Mouse (Mus musculus) olfactory bulb, adult 2 months (tissue): ENCODE data around the gene Spata2. TPM values are rescaled to one million over a fixed set of nuclear protein-coding genes. Genes with fewer than 3 reads are reported as not detected.

Source experiments
- H3K27ac ChIP-seq: fragments of 200-500 bp; 2 replicates; pipeline ENCODE4 v1.5.1; 2012; ENCODE audit warnings: low read depth, low read length; ENCODE audit not compliant: insufficient read depth
- H3K4me1 ChIP-seq: fragments of 200-500 bp; 2 replicates; pipeline ENCODE4 v1.6.1; 2012; ENCODE audit warnings: low read length; ENCODE audit not compliant: control insufficient read depth, insufficient read depth
- H3K4me3 ChIP-seq: fragments of 200-500 bp; 2 replicates; pipeline ENCODE4 v1.5.1; 2012; ENCODE audit warnings: mild to moderate bottlenecking, low read depth, low read length, moderate library complexity; ENCODE audit not compliant: insufficient read depth
- CTCF ChIP-seq: fragments of 200-500 bp; IDR thresholded peaks from 2 replicates; pipeline ENCODE4 v1.5.1; 2012; ENCODE audit warnings: low read depth, mild to moderate bottlenecking, low read length, moderate library complexity; ENCODE audit not compliant: insufficient read depth
- POLR2A ChIP-seq: fragments of 200-500 bp; IDR thresholded peaks from 2 replicates; pipeline ENCODE4 v1.6.1; 2012; ENCODE audit warnings: mild to moderate bottlenecking, low read depth, low read length, moderate library complexity; ENCODE audit not compliant: insufficient read depth
- WGBS: fragments of 180-500 bp; shearing (Covaris S2); methylation state at CpG from one replicate; pipeline ENCODE4 v1.1.7; 2018; 5-methylcytosine and 5-hydroxymethylcytosine counted together
- polyA plus RNA-seq: library from polyadenylated mRNA; stranded (reverse); fragments of >200 nt; gene quantifications from 2 replicates; pipeline ENCODE4 v1.2.4, GENCODE M21; 2012; ENCODE audit warnings: low replicate concordance; ENCODE audit not compliant: missing spikeins, insufficient read depth, insufficient read length

Spata2 gene
- polyA plus RNA-seq, 1 experiment = not detected

GRCm38 (mm10) chr2:167475596-167475995, 17.1 kb downstream of the Spata2 start:
- H3K4me3 ChIP-seq = no peak overlapping the region
- peaks cover 28% of the 10 kb centered on the region for H3K4me1 ChIP-seq
- no peak for TF ChIP-seq CTCF
- TF ChIP-seq POLR2A = no peak
- WGBS = 63% methylated on average over 5 of the region's 5 CpGs
- H3K27ac ChIP-seq = peak overlapping the region; percentile 86

DNA sequence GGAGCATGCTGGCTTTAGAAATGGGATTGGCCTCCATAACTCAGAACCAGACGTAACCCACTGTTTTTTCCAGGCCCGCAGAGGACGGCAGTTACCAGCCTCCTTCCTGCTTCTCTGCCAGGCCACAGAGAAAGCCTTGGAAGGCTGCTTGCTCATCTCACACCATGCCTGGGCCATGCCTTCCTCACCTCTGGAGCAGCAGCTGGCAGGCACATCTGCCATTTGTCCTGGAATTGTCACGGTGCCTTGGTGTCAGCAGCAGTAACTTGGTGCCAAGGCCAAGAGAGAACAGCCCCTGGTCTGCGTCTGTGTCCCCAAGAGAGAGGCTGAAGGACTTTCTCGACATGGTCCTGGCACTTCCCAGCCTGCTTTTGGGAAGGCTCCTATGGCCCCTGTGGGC, 18.5 kb downstream of the Spata2 start:
- Histone ChIP-seq H3K27ac (no peak overlapping the region), H3K4me1 (peaks cover 28% of the 10 kb centered on the region), H3K4me3 (no peak overlapping the region)
- 91% methylated on average over 6 of the region's 6 CpGs for WGBS
- TF ChIP-seq POLR2A (no peak), CTCF (no peak)

- TF ChIP-seq CTCF (no peak), POLR2A (no peak)
Observed at GRCm38 (mm10) chr2:167471585-167471984, 21.1 kb downstream of the Spata2 start.

DNA sequence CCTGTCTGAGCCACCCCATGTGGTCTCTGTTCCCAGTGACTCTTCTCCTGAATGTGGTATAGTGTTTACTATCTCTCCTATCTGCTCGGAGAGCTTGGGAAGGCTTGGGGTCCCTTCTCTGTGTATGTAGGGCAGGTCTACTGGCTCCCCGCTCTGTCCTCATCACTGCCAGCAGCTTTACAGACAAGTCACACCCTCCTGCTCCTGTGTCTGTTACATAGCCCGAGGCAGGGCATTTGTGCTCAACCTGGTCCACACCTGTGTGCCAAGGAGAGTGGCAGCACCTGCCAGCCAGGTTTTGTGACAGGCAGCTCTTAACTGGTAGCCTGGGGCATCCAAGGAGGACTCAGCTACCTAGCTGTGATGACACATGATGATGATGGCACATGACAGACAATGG, 22.1 kb downstream of the Spata2 start:
- WGBS = 95% methylated on average over 3 of the region's 3 CpGs
- TF ChIP-seq CTCF = no peak
- no peak for TF ChIP-seq POLR2A
- Histone ChIP-seq H3K27ac (no peak overlapping the region), H3K4me3 (no peak overlapping the region), H3K4me1 (peaks cover 10% of the 10 kb centered on the region)

More at GRCm38 (mm10) chr2:167471585-167471984, 21.1 kb downstream of the Spata2 start:
- H3K4me3 ChIP-seq = no peak overlapping the region
- H3K27ac ChIP-seq = no peak overlapping the region
- WGBS = 90% methylated on average over 6 of the region's 6 CpGs
- peaks cover 20% of the 10 kb centered on the region for H3K4me1 ChIP-seq

GRCm38 (mm10) chr2:167468444-167468843, 24.2 kb downstream of the Spata2 start:
- TF ChIP-seq POLR2A (no peak), CTCF (no peak)
- Histone ChIP-seq H3K4me3 (no peak overlapping the region), H3K4me1 (no peaks in the 10 kb centered on the region), H3K27ac (no peak overlapping the region)
- 82% methylated on average over 6 of the region's 6 CpGs for WGBS

DNA sequence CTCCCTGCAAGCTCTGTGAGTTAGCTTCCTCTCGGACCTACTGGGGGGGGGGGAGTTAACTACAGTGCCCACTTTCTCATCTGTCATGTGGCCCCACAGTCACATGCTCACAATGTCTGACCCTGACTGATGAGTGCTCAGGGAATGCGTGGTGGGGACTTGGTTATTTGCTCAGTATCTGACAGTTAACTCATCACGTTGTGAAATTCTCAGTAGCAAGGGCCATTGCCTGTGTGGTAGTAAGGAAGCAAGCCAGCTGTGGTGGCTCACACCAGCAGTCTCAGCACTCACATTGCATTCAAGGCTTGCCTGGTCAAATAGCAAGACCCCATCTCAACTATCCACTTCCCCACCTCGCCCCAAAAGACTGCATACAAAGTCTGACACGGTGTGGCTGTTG, 25.5 kb downstream of the Spata2 start:
- Histone ChIP-seq H3K4me3 (no peak overlapping the region), H3K4me1 (no peaks in the 10 kb centered on the region), H3K27ac (no peak overlapping the region)
- 83% methylated on average over 5 of the region's 5 CpGs for WGBS
- TF ChIP-seq POLR2A = no peak
- no peak for TF ChIP-seq CTCF

GRCm38 (mm10) chr2:167465951-167466350, 26.7 kb downstream of the Spata2 start:
- TF ChIP-seq CTCF = no peak
- TF ChIP-seq POLR2A = no peak
- no peak overlapping the region for H3K4me3 ChIP-seq
- H3K27ac ChIP-seq = no peak overlapping the region
- 98% methylated on average over 3 of the region's 3 CpGs for WGBS
- H3K4me1 ChIP-seq = no peaks in the 10 kb centered on the region

DNA sequence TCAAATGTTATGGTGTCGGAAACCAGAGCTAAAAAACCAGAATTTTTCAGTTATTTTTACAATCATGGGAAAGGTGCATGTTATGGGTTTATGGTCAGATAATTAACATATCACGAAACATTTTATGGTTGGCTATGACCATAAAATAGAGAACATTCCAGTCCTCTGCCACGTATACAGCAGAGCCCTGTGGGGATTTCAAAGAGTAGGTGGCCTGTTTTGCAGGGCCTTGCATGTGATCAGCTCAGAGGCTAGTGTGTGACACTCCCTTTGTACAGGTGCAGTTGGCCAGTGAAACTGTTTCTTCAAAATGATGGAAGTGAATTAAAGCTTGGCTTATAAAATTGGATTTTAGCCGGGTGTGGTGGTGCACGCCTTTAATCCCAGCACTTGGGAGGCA, 28.9 kb downstream of the Spata2 start:
- TF ChIP-seq CTCF (no peak), POLR2A (no peak)
- 95% methylated on average over 5 of the region's 5 CpGs for WGBS
- Histone ChIP-seq H3K4me1 (no peaks in the 10 kb centered on the region; the same call in 1 of the 2 replicates), H3K27ac (no peak overlapping the region), H3K4me3 (no peak overlapping the region)

- WGBS = 58% methylated on average over 6 of the region's 6 CpGs
Observed at GRCm38 (mm10) chr2:167462954-167463353, 29.7 kb downstream of the Spata2 start.

GRCm38 (mm10) chr2:167459071-167459865, 33.4 kb downstream of the Spata2 start:
- no peaks in the 10 kb centered on the region; the same call in 1 of the 2 replicates for H3K4me1 ChIP-seq
- no peak overlapping the region for H3K4me3 ChIP-seq
- no peak overlapping the region for H3K27ac ChIP-seq
- 85% methylated on average over 6 of the region's 6 CpGs for WGBS
- no peak for TF ChIP-seq POLR2A
- no peak for TF ChIP-seq CTCF

More at GRCm38 (mm10) chr2:167462954-167463353, 29.7 kb downstream of the Spata2 start:
- Histone ChIP-seq H3K4me3 (no peak overlapping the region), H3K4me1 (no peaks in the 10 kb centered on the region; the same call in 1 of the 2 replicates), H3K27ac (no peak overlapping the region)
- TF ChIP-seq POLR2A (no peak), CTCF (0 out of 2 replicates have a peak, but pooled peaks have one; percentile 35)
